Mouse (Mus musculus) G1E (cell line): Measurements from ENCODE around the gene Myh3. TPM values are rescaled to one million over a fixed set of nuclear protein-coding genes. Genes with fewer than 3 reads are reported as not detected.

Experiments used
- ATAC-seq: 2 replicates; pipeline ENCODE4 v1.8.0; 2016; ENCODE audit warnings: mild to moderate bottlenecking; ENCODE audit not compliant: insufficient number of reproducible peaks, poor library complexity, low FRiP score, severe bottlenecking; ENCODE audit errors: extremely low read depth
- DNase-seq: peaks from one replicate; pipeline ENCODE4 v3.0.0; 2012; ENCODE audit warnings: low spot score
- H3K27me3 ChIP-seq: 2 replicates; pipeline ENCODE4 v1.6.1; 2012; ENCODE audit warnings: mild to moderate bottlenecking, low read length, inconsistent platforms; ENCODE audit not compliant: insufficient read depth
- H3K36me3 ChIP-seq: replicated peaks from 2 replicates; pipeline ENCODE3; 2012; ENCODE audit warnings: mild to moderate bottlenecking, inconsistent platforms
- H3K4me1 ChIP-seq: 2 replicates; pipeline ENCODE4 v1.6.1; 2012; ENCODE audit warnings: low read depth, low read length, inconsistent platforms, mixed read lengths; ENCODE audit not compliant: insufficient read depth
- H3K4me3 ChIP-seq: 2 replicates; pipeline ENCODE4 v1.5.1; 2012; ENCODE audit warnings: low read depth, mild to moderate bottlenecking, inconsistent platforms, low read length, moderate library complexity, mixed read lengths
- H3K9me3 ChIP-seq: replicated peaks from 2 replicates; pipeline ENCODE4 v1.6.1; 2012; ENCODE audit warnings: inconsistent platforms
- CTCF ChIP-seq: IDR thresholded peaks from 2 replicates; pipeline ENCODE4 v1.5.1; 2012; ENCODE audit warnings: low read depth, low read length, inconsistent platforms, mixed read lengths
- GATA1 ChIP-seq: IDR thresholded peaks from 2 replicates; pipeline ENCODE4 v1.6.1; 2012; ENCODE audit warnings: borderline replicate concordance, low read length, inconsistent platforms, mixed read lengths
- GATA2 ChIP-seq: IDR thresholded peaks from 2 replicates; pipeline ENCODE4 v1.6.1; 2012; ENCODE audit warnings: low read depth, low read length, inconsistent platforms, borderline replicate concordance
- POLR2AphosphoS5 ChIP-seq: IDR thresholded peaks from 2 replicates; pipeline ENCODE4 v1.6.1; 2012; ENCODE audit warnings: low read depth, low read length, inconsistent platforms; ENCODE audit not compliant: insufficient replicate concordance
- TAL1 ChIP-seq: conservative IDR thresholded peaks from 2 replicates; pipeline ENCODE4 v1.6.1; 2012; ENCODE audit warnings: low read depth, low read length, inconsistent platforms, mixed read lengths
- polyA plus RNA-seq: library from polyadenylated mRNA; stranded (reverse); fragments of >175 nt; gene quantifications from 2 replicates; pipeline ENCODE4 v1.2.3, GENCODE M21; 2012
- total RNA-seq, 2 experiments: library from RNA; stranded (forward) in 1 of 2; stranded (reverse) in 1 of 2; fragments of 200-1000 nt in 1 of 2; fragments of >200 nt in 1 of 2; fragmentation: Nextera tagmentation in 1 of 2; gene quantifications; 2 replicates each; pipeline ENCODE4 v1.2.3; 2014 to 2017

The Myh3 gene
- total and polyA plus RNA-seq, 3 experiments, result not detected

DNA sequence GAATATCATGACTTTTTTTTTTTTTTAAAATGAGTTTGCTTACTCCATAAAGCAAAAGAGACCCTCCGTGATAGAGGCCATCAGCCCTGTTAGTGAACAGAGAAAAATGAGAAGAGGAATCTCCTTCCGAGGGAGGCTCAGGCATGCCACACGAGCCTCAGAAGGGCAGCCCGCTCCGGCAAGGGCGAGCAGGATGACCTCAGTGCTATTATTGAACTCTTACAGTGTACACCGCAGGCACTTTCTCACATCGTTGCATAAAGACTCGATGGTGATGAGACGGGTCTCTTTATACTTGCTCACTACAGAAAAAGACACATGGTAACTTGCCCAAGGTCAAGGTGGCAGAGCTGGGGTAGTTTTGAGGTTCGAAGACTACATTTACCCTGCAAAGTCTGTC lies 26.6 kb downstream of the Myh3 start:
- Histone ChIP-seq H3K9me3 (peaks cover 2% of the 10 kb centered on the region; the same call in 1 of the 2 replicates), H3K4me3 (no peak overlapping the region), H3K27me3 (no peaks in the 10 kb centered on the region), H3K4me1 (no peaks in the 10 kb centered on the region), H3K36me3 (no peaks in the 10 kb centered on the region)
- no peak for TF ChIP-seq GATA2
- TF ChIP-seq TAL1, result no peak
- TF ChIP-seq GATA1, result no peak
- TF ChIP-seq CTCF, result no peak
- TF ChIP-seq POLR2AphosphoS5, result no peak
- ATAC-seq (no peak), DNase-seq (no peak)

GRCm38 (mm10) chr11:67105689-67106088 lies 27.6 kb downstream of the Myh3 start:
- no peaks in the 10 kb centered on the region for H3K9me3 ChIP-seq
- H3K4me3 ChIP-seq, result no peak overlapping the region
- DNase-seq (no peak), ATAC-seq (no peak)
- H3K4me1 ChIP-seq, result no peaks in the 10 kb centered on the region
- no peaks in the 10 kb centered on the region for H3K27me3 ChIP-seq
- TF ChIP-seq GATA2 (no peak), POLR2AphosphoS5 (no peak), CTCF (no peak), TAL1 (no peak), GATA1 (no peak)
- H3K36me3 ChIP-seq, result no peaks in the 10 kb centered on the region

GRCm38 (mm10) chr11:67106973-67107372 lies 28.9 kb downstream of the Myh3 start:
- no peak for TF ChIP-seq TAL1
- TF ChIP-seq POLR2AphosphoS5, result no peak
- TF ChIP-seq GATA2, result no peak
- TF ChIP-seq CTCF, result no peak
- TF ChIP-seq GATA1, result no peak
- Histone ChIP-seq H3K9me3 (no peaks in the 10 kb centered on the region), H3K4me3 (no peak overlapping the region), H3K27me3 (no peaks in the 10 kb centered on the region), H3K36me3 (no peaks in the 10 kb centered on the region), H3K4me1 (no peaks in the 10 kb centered on the region)
- DNase-seq, result no peak
- ATAC-seq, result no peak

DNA sequence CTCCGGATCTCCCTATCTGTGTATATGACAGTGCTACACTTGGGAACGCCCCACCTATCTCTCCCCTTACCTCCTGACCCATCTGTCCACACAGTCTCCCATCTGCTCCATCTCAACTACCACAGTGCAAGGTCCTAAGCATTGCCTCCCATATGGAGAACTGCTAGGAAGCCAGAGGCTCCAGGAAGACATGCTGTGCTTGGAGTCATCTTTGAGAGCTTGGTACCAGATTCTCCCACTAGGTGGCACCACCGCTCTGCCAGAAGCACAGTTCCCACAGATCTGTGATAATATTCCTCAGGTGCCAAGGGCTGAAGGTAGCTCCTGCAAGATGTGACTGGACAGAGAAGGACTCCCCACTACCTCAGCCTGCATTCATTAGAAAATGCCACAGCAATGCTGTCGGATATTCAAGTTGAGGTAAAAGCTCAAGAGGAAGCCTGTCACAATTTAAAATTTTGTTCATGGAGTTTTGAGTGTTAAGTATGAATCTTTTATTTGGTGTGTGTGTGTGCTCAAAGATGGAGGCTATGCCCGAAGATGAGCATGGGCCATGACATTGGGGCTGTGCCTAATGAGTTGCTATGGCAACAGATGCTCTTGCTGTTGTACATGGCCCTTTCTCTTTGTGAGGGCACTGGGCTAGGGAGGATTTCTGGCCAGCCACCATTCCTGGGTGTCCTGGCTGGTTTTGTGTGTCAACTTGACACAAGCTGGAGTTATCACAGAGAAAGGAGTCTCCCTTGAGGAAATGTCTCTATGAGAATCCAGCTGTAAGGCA lies 32.3 kb downstream of the Myh3 start:
- no peaks in the 10 kb centered on the region for H3K36me3 ChIP-seq
- no peaks in the 10 kb centered on the region for H3K9me3 ChIP-seq
- TF ChIP-seq TAL1 (no peak), CTCF (peak; percentile 59)
- no peak overlapping the region for H3K4me3 ChIP-seq
- no peaks in the 10 kb centered on the region for H3K4me1 ChIP-seq
- ATAC-seq (no peak), DNase-seq (no peak)
- no peaks in the 10 kb centered on the region for H3K27me3 ChIP-seq

DNA sequence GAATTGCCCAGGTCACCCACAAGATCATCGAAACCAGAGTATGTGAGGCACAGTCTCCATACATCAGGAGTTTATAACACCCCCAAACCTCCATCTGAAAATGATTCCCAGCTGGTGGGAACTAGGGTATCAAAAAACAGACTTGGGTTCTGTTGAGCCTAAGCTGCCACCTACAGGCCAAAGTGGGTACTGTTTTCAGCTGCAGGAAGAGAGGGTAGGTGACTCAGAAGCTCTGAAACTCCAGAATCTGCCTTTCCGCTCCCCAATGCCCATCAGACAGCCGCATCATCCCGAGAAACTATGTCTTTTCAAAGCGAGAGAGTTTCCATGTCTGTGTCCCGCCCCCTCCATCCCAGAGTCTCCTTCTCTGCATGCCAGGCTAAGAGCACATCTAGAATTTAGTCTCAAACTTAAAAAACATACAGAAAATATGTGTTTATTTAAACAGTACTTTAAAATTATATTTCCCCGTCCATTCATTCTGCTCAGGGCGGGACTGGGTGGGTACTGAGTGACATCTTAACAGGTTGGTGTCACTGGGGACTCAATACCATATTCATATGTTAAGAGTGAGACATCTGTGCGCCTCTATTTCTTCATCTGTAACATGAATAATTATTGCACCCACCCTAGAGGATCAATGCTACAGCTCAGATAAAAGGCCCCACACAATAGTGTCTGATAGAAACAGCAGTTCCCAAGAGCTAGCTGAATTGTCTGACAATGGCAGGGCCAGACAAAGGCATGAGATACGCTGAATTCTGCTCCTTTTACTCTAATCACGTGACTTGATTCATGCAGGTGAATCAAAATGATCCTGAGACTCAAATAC lies 34.1 kb downstream of the Myh3 start:
- ATAC-seq (no peak), DNase-seq (no peak)
- TF ChIP-seq POLR2AphosphoS5 (no peak), CTCF (peak; percentile 51; the same call in 1 of the 2 replicates), GATA2 (no peak)
- no peaks in the 10 kb centered on the region for H3K4me1 ChIP-seq
- H3K27me3 ChIP-seq, result no peaks in the 10 kb centered on the region
- H3K4me3 ChIP-seq, result no peak overlapping the region
- no peaks in the 10 kb centered on the region for H3K36me3 ChIP-seq
- no peaks in the 10 kb centered on the region for H3K9me3 ChIP-seq

DNA sequence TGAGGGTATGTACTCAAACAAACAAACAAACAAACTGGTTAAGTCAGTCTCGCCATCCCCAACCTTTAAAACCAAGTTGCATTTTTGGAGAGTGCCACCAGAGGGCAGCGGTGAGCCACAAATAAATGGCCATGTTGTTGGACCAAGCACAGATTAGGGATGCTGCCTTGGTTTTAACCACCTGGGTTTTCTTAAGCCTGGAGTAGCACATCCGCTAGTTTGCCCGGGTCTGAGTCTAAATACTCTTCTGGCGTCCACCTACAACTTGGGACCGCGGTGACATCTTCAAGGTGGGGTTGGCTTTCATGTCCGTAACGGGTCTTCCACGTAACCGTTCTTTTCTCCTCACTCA lies 34.7 kb downstream of the Myh3 start:
- H3K36me3 ChIP-seq, result no peaks in the 10 kb centered on the region
- no peaks in the 10 kb centered on the region for H3K4me1 ChIP-seq
- DNase-seq (peak; percentile 14), ATAC-seq (no peak; the same call in 1 of the 2 replicates)
- no peak overlapping the region for H3K4me3 ChIP-seq
- H3K27me3 ChIP-seq, result no peaks in the 10 kb centered on the region
- H3K9me3 ChIP-seq, result no peaks in the 10 kb centered on the region
- TF ChIP-seq GATA2, result no peak
- TF ChIP-seq CTCF, result peak; percentile 56

GRCm38 (mm10) chr11:67113381-67113780 lies 35.3 kb downstream of the Myh3 start:
- no peaks in the 10 kb centered on the region for H3K9me3 ChIP-seq
- no peaks in the 10 kb centered on the region for H3K27me3 ChIP-seq
- no peaks in the 10 kb centered on the region for H3K36me3 ChIP-seq
- ATAC-seq, result no peak
- no peak overlapping the region for H3K4me3 ChIP-seq
- no peak for DNase-seq
- no peak for TF ChIP-seq CTCF
- TF ChIP-seq GATA1, result no peak
- no peak for TF ChIP-seq TAL1
- TF ChIP-seq POLR2AphosphoS5, result no peak
- TF ChIP-seq GATA2, result no peak
- no peaks in the 10 kb centered on the region for H3K4me1 ChIP-seq
